Mouse (Mus musculus) hindbrain, embryonic 11.5 days (tissue): ENCODE data around the gene Rai14. TPM values are rescaled to one million over a fixed set of nuclear protein-coding genes. Genes with fewer than 3 reads are reported as not detected.

Experiments used
- ATAC-seq: fragments of 200-750 bp; cut with Nextera tagmentation; 2 replicates; pipeline ENCODE4 v1.8.0; 2017; ENCODE audit warnings: mild to moderate bottlenecking, moderate TSS enrichment, moderate library complexity; ENCODE audit not compliant: low FRiP score
- DNase-seq: peaks from one replicate; pipeline ENCODE4 v3.0.0-alpha.2; 2015; ENCODE audit warnings: low spot score
- H3K27ac ChIP-seq: fragments of 300-500 bp; sonication (generic); 2 replicates; pipeline ENCODE4 v1.5.1; 2014; ENCODE audit warnings: mild to moderate bottlenecking, low read depth, low read length
- H3K27me3 ChIP-seq: fragments of 300-500 bp; sonication (generic); 2 replicates; pipeline ENCODE4 v1.6.1; 2014; ENCODE audit warnings: mild to moderate bottlenecking, low read length, moderate library complexity, mixed read lengths; ENCODE audit not compliant: control insufficient read depth, insufficient read depth
- H3K36me3 ChIP-seq: fragments of 300-500 bp; sonication (generic); 2 replicates; pipeline ENCODE4 v1.6.1; 2014; ENCODE audit warnings: mild to moderate bottlenecking, low read length, moderate library complexity, mixed read lengths; ENCODE audit not compliant: control insufficient read depth, insufficient read depth
- H3K4me1 ChIP-seq: fragments of 300-500 bp; sonication (generic); replicated peaks from 2 replicates; pipeline ENCODE4 v1.6.1; 2014; ENCODE audit warnings: low read length, mixed read lengths; ENCODE audit not compliant: control insufficient read depth, insufficient read depth
- H3K4me2 ChIP-seq: fragments of 300-500 bp; sonication (generic); replicated peaks from 2 replicates; pipeline ENCODE4 v1.6.1; 2014; ENCODE audit warnings: mild to moderate bottlenecking, low read depth, low read length
- H3K4me3 ChIP-seq: fragments of 300-500 bp; sonication (generic); 2 replicates; pipeline ENCODE4 v1.5.1; 2014; ENCODE audit warnings: low read depth, low read length
- H3K9ac ChIP-seq: fragments of 300-500 bp; sonication (generic); 2 replicates; pipeline ENCODE4 v1.6.1; 2014; ENCODE audit warnings: low read depth, low read length
- H3K9me3 ChIP-seq: fragments of 300-500 bp; sonication (generic); 2 replicates; pipeline ENCODE4 v1.6.1; 2016; ENCODE audit warnings: low read length; ENCODE audit not compliant: control insufficient read depth
- WGBS: fragments of 180-500 bp; shearing (Covaris S2); extraction: QIAGEN DNeasy Blood & Tissue Kit; methylation state at CpG from one replicate; pipeline ENCODE4 v1.1.7; 2014; 5-methylcytosine and 5-hydroxymethylcytosine counted together
- polyA plus RNA-seq: library from polyadenylated mRNA; unstranded; fragments of >200 nt; fragmentation: Nextera tagmentation; extraction: Ambion mirVana; gene quantifications from 2 replicates; pipeline ENCODE4 v1.2.1, GENCODE M21; 2014

Gene Rai14
- polyA plus RNA-seq, 1 experiment from 2014 or later: 93.4 TPM

DNA sequence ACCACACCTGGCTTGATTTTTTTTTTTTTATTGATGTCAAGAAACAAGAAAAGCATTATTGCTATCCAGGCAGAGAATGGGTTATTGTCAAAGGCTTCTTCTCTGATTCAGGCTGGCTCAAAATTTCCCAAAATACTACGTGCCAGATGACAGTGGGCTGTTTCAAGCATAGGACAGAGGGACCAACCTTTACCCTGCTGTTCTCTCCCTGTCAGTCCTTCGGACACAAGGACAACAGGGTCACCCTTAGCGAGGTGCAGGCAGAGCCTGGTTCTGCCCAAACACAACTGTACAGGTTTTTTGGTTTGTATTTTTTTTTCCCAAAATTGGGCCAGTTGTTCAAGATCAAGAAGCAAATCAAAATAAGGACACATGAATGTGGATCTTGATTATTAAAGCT, 70.6 kb downstream of the Rai14 start:
- peaks cover 3% of the 10 kb centered on the region; the same call in 1 of the 2 replicates for H3K4me1 ChIP-seq
- no peaks in the 10 kb centered on the region for H3K27me3 ChIP-seq
- no peak overlapping the region for H3K9ac ChIP-seq
- no peaks in the 10 kb centered on the region for H3K9me3 ChIP-seq
- H3K4me2 ChIP-seq: no peak overlapping the region
- H3K27ac ChIP-seq: no peak overlapping the region
- DNase-seq (no peak), ATAC-seq (no peak)
- 89% methylated on average over 3 of the region's 3 CpGs for whole genome bisulfite sequencing
- H3K36me3 ChIP-seq: no peaks in the 10 kb centered on the region
- no peak overlapping the region for H3K4me3 ChIP-seq

- Histone ChIP-seq H3K9me3 (no peaks in the 10 kb centered on the region), H3K9ac (no peak overlapping the region), H3K36me3 (no peaks in the 10 kb centered on the region), H3K27ac (no peak overlapping the region), H3K4me2 (no peak overlapping the region), H3K27me3 (no peaks in the 10 kb centered on the region), H3K4me3 (no peak overlapping the region), H3K4me1 (peaks cover 3% of the 10 kb centered on the region; the same call in 1 of the 2 replicates)
- DNase-seq (no peak), ATAC-seq (no peak)
- 53% methylated on average over 4 of the region's 4 CpGs for WGBS
These were observed 71.2 kb downstream of the Rai14 start for GRCm38 (mm10) chr15:10643224-10643623.

DNA sequence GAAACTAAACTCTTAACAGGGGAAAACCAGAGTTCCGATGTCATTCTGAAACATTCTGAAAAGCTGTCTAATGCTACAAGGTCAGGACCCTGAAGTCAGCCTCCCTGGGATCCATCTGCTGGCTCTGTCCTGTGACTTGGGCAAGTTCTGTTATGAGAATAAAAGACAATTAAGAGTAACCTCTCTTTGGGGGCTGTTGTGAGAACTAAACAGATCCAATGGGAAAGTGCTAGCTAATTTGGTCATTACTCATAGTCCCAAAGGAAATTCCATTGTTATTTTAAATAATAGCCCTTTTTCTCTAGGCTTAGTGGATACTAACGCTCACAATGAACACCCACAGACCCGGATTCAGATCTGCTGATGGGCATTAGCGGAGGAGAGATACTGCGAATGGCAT, 72.0 kb downstream of the Rai14 start:
- peak; percentile 51; the same call in 1 of the 2 replicates for ATAC-seq
- 23% methylated on average over 5 of the region's 5 CpGs for WGBS
- Histone ChIP-seq H3K9me3 (no peaks in the 10 kb centered on the region), H3K36me3 (no peaks in the 10 kb centered on the region), H3K27ac (no peak overlapping the region), H3K9ac (no peak overlapping the region), H3K4me1 (0 out of 2 replicates have a peak, but pooled peaks cover under 1% of the 10 kb centered on the region), H3K4me2 (no peak overlapping the region), H3K4me3 (no peak overlapping the region), H3K27me3 (no peaks in the 10 kb centered on the region)
- no peak for DNase-seq

GRCm38 (mm10) chr15:10640721-10641120, 73.7 kb downstream of the Rai14 start:
- no peak overlapping the region for H3K9ac ChIP-seq
- H3K36me3 ChIP-seq: no peaks in the 10 kb centered on the region
- ATAC-seq (no peak), DNase-seq (no peak)
- WGBS: 83% methylated on average over 3 of the region's 3 CpGs
- H3K27ac ChIP-seq: no peak overlapping the region
- H3K4me2 ChIP-seq: no peak overlapping the region
- no peaks in the 10 kb centered on the region for H3K9me3 ChIP-seq
- H3K4me1 ChIP-seq: no peaks in the 10 kb centered on the region
- no peaks in the 10 kb centered on the region for H3K27me3 ChIP-seq
- no peak overlapping the region for H3K4me3 ChIP-seq

DNA sequence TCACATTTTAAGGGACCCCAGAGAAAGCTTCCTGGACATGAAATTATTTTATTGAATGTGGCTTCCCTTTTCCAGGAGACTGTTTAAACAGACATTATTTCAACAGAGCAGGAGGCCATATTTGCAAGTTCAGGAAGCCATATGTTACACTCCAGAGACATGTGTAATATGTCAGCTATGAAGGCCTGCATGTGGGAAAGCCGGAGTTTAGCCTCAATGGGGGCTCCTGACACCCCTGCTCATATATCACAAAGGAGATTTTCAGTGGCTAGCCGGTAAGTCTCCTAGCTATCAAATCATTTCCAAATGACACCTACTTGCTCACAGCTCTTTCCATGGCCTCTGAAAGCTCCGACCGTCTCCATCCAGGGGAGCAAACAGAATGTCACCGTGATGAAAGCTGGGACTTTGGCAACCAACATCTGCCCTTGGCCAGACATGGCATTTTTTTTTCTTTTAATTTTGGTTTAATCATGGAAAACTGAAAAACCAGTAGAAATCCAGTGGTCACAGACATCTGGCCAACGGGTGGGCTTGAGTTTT, 77.1 kb downstream of the Rai14 start:
- H3K27ac ChIP-seq: 0 out of 2 replicates have a peak overlapping the region, but pooled peaks have one; percentile 2
- no peak overlapping the region for H3K9ac ChIP-seq
- H3K36me3 ChIP-seq: no peaks in the 10 kb centered on the region
- DNase-seq: no peak
- no peak for ATAC-seq
- H3K4me3 ChIP-seq: no peak overlapping the region
- H3K27me3 ChIP-seq: no peaks in the 10 kb centered on the region
- H3K4me1 ChIP-seq: 0 out of 2 replicates have a peak, but pooled peaks cover 4% of the 10 kb centered on the region
- 66% methylated on average over 6 of the region's 6 CpGs for WGBS
- no peak overlapping the region for H3K4me2 ChIP-seq
- no peaks in the 10 kb centered on the region for H3K9me3 ChIP-seq

DNA sequence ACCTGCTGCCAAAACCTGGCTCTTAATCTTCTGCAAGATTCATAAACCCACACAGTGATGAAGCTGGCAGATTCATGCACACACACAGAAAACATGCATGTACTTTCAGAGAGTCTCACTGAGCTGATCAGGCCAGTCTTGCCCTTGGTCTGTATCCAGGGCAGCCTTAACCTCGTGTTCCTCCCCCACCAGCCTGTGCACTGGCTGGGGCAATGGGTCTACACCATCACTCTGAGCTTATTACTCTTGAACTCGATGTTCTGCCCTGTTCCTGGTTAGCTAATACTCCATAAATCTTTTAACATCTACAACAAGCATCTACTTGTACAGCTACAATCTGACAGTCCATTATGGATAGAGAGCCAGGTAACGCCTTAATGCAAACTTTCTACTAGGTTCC, 77.6 kb downstream of the Rai14 start:
- ATAC-seq: no peak
- Histone ChIP-seq H3K4me1 (0 out of 2 replicates have a peak, but pooled peaks cover 4% of the 10 kb centered on the region), H3K27me3 (no peaks in the 10 kb centered on the region), H3K27ac (no peak overlapping the region), H3K4me2 (no peak overlapping the region), H3K4me3 (no peak overlapping the region), H3K9me3 (no peaks in the 10 kb centered on the region), H3K36me3 (peaks cover 4% of the 10 kb centered on the region; the same call in 1 of the 2 replicates), H3K9ac (no peak overlapping the region)
- 85% methylated on average over 3 of the region's 3 CpGs for WGBS
- DNase-seq: no peak

DNA sequence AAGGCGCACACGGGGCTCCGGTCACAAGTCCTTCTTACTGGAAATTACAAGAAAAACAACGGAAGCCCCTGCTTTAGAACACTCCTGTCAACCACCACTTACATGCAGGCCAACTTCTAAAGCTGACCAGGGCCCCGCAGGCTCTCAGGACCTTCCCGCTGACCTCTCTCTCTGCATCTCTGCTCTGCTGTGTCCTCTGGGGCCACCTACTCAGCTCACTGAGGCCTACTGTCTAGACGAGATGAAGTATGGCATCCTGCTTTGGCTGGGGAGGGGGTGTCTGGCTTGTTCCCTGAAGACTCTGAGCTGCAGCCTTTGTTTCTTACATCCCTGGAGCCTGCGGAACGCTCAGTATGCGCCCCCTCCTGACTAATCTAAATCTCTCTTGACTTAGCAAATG, 79.3 kb downstream of the Rai14 start:
- H3K27me3 ChIP-seq: no peaks in the 10 kb centered on the region
- DNase-seq: peak; percentile 45
- WGBS: 42% methylated on average over 10 of the region's 10 CpGs
- H3K27ac ChIP-seq: peak overlapping the region; percentile 62; the same call in 1 of the 2 replicates
- H3K4me1 ChIP-seq: 0 out of 2 replicates have a peak, but pooled peaks cover 4% of the 10 kb centered on the region
- peak; percentile 50 for ATAC-seq
- no peak overlapping the region for H3K4me3 ChIP-seq
- no peak overlapping the region for H3K9ac ChIP-seq
- H3K36me3 ChIP-seq: peaks cover 5% of the 10 kb centered on the region; the same call in 1 of the 2 replicates
- no peaks in the 10 kb centered on the region for H3K9me3 ChIP-seq
- no peak overlapping the region for H3K4me2 ChIP-seq

DNA sequence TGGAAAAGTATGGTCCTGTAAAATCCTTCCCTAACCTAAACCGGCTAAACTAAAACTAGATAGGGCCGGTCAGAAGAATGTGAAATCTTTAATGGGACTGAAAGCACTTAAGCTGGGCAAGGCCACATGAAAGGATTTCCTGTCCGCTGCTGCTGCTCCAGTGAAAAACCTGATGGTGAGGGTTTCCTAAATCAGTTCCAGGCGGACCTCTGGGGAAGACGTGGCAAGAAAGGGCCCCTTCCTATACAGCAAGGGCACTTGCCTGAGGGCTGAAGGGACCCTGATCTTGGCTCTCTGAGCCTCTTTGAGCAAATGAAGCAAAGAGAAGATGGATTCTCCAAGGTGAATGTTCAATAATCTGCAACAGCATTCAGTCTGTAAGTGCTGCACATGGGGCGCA, 80.2 kb downstream of the Rai14 start:
- ATAC-seq: no peak

GRCm38 (mm10) chr15:10633381-10633780, 81.0 kb downstream of the Rai14 start:
- Histone ChIP-seq H3K4me1 (0 out of 2 replicates have a peak, but pooled peaks cover 4% of the 10 kb centered on the region), H3K27me3 (no peaks in the 10 kb centered on the region), H3K27ac (no peak overlapping the region), H3K9me3 (no peaks in the 10 kb centered on the region), H3K9ac (no peak overlapping the region), H3K4me2 (no peak overlapping the region), H3K36me3 (peaks cover 5% of the 10 kb centered on the region; the same call in 1 of the 2 replicates), H3K4me3 (no peak overlapping the region)
- ATAC-seq: no peak
- 80% methylated on average over 4 of the region's 4 CpGs for WGBS
- DNase-seq: no peak

More for the DNA sequence above, 80.2 kb downstream of the Rai14 start:
- H3K9ac ChIP-seq: no peak overlapping the region
- H3K4me2 ChIP-seq: no peak overlapping the region
- H3K4me1 ChIP-seq: 0 out of 2 replicates have a peak, but pooled peaks cover 4% of the 10 kb centered on the region
- 58% methylated on average over 6 of the region's 6 CpGs for WGBS
- no peak overlapping the region for H3K27ac ChIP-seq
- no peak for DNase-seq
- no peaks in the 10 kb centered on the region for H3K27me3 ChIP-seq
- no peak overlapping the region for H3K4me3 ChIP-seq
- H3K36me3 ChIP-seq: peaks cover 5% of the 10 kb centered on the region; the same call in 1 of the 2 replicates
- H3K9me3 ChIP-seq: no peaks in the 10 kb centered on the region
